Mouse (Mus musculus) kidney, adult 11 months (tissue): Measurements from ENCODE around the gene Col23a1.
"Not testable (repeated sequence)": the region's sequence is repeated elsewhere in the genome, so short reads cannot be mapped to it uniquely, and the experiment has no call there.

Experiments used
- DNase-seq: peaks from one replicate; pipeline ENCODE4 v3.0.0; 2022

Col23a1 gene

GRCm38 (mm10) chr11:51629651-51630314, 340.1 kb downstream of the Col23a1 start:
- no peak for DNase-seq

DNA sequence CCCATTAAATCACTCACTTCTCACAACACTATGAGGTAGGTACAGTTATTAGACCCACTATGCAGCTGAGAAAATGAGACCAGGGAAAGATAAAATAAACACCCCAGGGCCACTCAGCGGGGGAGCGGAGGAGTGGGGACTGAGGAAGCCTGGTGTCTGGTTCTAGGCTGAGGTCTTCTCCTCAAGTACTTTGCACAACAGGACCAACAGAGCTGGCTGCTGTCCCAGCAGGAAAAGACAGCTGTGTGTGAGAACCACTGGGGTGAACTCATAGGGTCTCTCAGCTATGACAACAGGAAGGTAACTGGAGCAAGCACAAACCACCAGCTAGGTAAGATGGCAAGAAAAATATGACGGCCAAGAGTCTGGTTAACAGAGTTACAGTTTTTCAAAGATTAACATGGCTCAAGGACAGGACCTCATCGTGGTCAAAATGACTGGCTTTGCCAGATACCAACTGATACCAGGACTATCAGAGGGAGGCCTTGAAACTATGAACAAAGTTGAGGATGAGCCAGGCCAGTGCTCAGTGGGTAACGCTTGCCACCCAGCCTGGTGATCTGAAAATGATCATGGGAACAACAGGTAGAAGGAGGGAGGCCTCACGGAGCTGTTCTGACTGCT, 342.5 kb downstream of the Col23a1 start:
- DNase-seq: no peak

DNA sequence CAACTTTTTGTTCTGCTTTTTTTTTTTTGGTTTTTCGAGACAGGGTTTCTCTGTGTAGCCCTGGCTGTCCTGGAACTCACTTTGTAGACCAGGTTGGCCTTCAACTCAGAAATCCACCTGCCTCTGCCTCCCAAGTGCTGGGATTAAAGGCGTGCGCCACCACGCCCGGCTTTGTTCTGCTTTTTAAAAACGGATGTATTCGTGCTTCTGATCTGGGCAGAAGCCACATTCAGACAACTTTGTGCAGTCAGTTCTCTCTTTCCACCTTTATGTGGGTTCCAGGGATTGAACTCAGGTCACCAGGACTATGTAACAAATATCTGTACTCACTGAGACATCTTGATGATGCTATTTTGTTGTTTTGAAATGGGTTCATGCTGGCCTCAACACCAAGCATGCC, 343.5 kb downstream of the Col23a1 start:
- not testable (repeated sequence) for DNase-seq
